Mouse (Mus musculus) limb, embryonic 14.5 days (tissue): ENCODE measurements around the gene Echdc2. TPM values are rescaled to one million over a fixed set of nuclear protein-coding genes. Genes with fewer than 3 reads are reported as not detected.

Source experiments
- ATAC-seq: fragments of 200-750 bp; cut with Nextera tagmentation; 2 replicates; pipeline ENCODE4 v1.8.0; 2017; ENCODE audit warnings: low read depth, moderate number of reproducible peaks, moderate TSS enrichment; ENCODE audit not compliant: low FRiP score
- DNase-seq: peaks from one replicate; pipeline ENCODE4 v3.0.0-alpha.2; 2015; ENCODE audit warnings: low spot score
- H3K27ac ChIP-seq: fragments of 300-500 bp; sonication (generic); replicated peaks from 2 replicates; pipeline ENCODE4 v1.5.1; 2014; ENCODE audit warnings: low read depth, mild to moderate bottlenecking, low read length, moderate library complexity, mixed read lengths
- H3K27me3 ChIP-seq: fragments of 300-500 bp; sonication (generic); 2 replicates; pipeline ENCODE4 v1.6.1; 2014; ENCODE audit warnings: low read length, mixed read lengths; ENCODE audit not compliant: control insufficient read depth, insufficient read depth
- H3K36me3 ChIP-seq: fragments of 300-500 bp; sonication (generic); 2 replicates; pipeline ENCODE4 v1.6.1; 2014; ENCODE audit warnings: mild to moderate bottlenecking, low read length, moderate library complexity, mixed read lengths; ENCODE audit not compliant: control insufficient read depth, insufficient read depth
- H3K4me1 ChIP-seq: fragments of 300-500 bp; sonication (generic); 2 replicates; pipeline ENCODE4 v1.6.1; 2014; ENCODE audit warnings: antibody characterized with exemption, low read length, mixed read lengths; ENCODE audit not compliant: control insufficient read depth, insufficient read depth
- H3K4me2 ChIP-seq: fragments of 300-500 bp; sonication (generic); replicated peaks from 2 replicates; pipeline ENCODE4 v1.6.1; 2014; ENCODE audit warnings: low read depth, mild to moderate bottlenecking, low read length, moderate library complexity; ENCODE audit not compliant: severe bottlenecking
- H3K4me3 ChIP-seq: fragments of 300-500 bp; sonication (generic); replicated peaks from 2 replicates; pipeline ENCODE4 v1.5.1; 2014; ENCODE audit warnings: low read length
- H3K9ac ChIP-seq: fragments of 300-500 bp; sonication (generic); 2 replicates; pipeline ENCODE4 v1.6.1; 2014; ENCODE audit warnings: mild to moderate bottlenecking, low read depth, low read length, moderate library complexity; ENCODE audit not compliant: severe bottlenecking
- H3K9me3 ChIP-seq: fragments of 300-500 bp; sonication (generic); 2 replicates; pipeline ENCODE4 v1.6.1; 2016; ENCODE audit warnings: low read length; ENCODE audit not compliant: control insufficient read depth
- POLR2A ChIP-seq: fragments of 200-500 bp; IDR thresholded peaks from 2 replicates; pipeline ENCODE4 v1.8.0; 2012; ENCODE audit warnings: inconsistent platforms, mild to moderate bottlenecking, moderate library complexity, borderline replicate concordance; ENCODE audit not compliant: insufficient read depth, insufficient read length; ENCODE audit errors: extremely low read depth
- WGBS: fragments of 180-500 bp; shearing (Covaris S2); extraction: QIAGEN DNeasy Blood & Tissue Kit; methylation state at CpG from one replicate; pipeline ENCODE4 v1.1.7; 2014; 5-methylcytosine and 5-hydroxymethylcytosine counted together
- polyA plus RNA-seq, 2 experiments: library from polyadenylated mRNA; depleted of rRNA in 1 of 2; stranded (reverse) in 1 of 2; unstranded in 1 of 2; fragments of >200 nt; fragmentation: Nextera tagmentation in 1 of 2; extraction: Ambion mirVana in 1 of 2; gene quantifications; 2 replicates each; pipeline versions ENCODE4 v1.2.1 to v1.2.3; 2012 to 2014

Echdc2 gene
- polyA plus RNA-seq, 2 experiments = 56.5 to 85.4 TPM

DNA sequence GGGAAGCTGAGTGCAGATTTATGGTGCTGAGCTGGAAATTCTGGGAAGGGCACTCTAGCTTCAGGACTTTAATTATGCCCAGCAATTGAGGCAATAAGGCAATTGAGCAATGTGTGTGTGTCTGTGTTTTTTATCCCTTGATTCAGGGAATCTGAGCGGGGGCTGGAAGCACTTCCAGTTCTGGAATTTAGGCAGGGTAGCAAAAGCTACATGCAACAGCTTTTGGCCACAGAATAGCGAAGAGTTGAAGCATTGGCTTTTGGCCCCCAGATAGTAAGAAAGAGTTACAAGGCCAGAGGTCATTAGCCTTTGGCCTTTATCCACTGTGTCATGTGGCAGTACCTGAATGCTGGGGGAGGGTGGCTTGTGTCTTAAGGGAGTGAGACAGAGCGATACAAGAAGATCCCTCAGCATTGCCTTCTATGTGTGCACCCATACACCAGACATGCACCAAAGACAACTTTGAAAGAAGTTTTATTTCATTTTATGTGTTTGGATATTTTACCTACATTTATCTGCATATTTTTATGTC lies 60.2 kb downstream of the Echdc2 start:
- no peak for DNase-seq

More for the DNA sequence above, 60.2 kb downstream of the Echdc2 start:
- Histone ChIP-seq H3K4me2 (no peak overlapping the region), H3K4me3 (no peak overlapping the region), H3K27me3 (no peaks in the 10 kb centered on the region), H3K36me3 (no peaks in the 10 kb centered on the region), H3K4me1 (no peaks in the 10 kb centered on the region), H3K27ac (no peak overlapping the region), H3K9me3 (no peaks in the 10 kb centered on the region), H3K9ac (no peak overlapping the region)
- ATAC-seq = no peak
- no peak for TF ChIP-seq POLR2A
- WGBS = 39% methylated on average over 3 of the region's 3 CpGs

Other genes with a start within 250 kb of the Echdc2 start
- 25.4 and 29.2 TPM in 2 replicates for gene Cpt2, start 241.8 kb upstream of the Echdc2 start, polyA plus RNA-seq (2012; rRNA removed)
- gene Cpt2, start 241.8 kb upstream of the Echdc2 start, polyA plus RNA-seq (2014; fragmentation: Nextera tagmentation; extraction: Ambion mirVana) = 27.5 and 32.7 TPM in 2 replicates
- 0.16 and 0.29 TPM in 2 replicates for gene Slc1a7, start 197.1 kb upstream of the Echdc2 start, polyA plus RNA-seq (2012; rRNA removed)
- 0.07 TPM in 1 of 2 replicates, not detected in the other for gene Slc1a7, start 197.1 kb upstream of the Echdc2 start, polyA plus RNA-seq (2014; fragmentation: Nextera tagmentation; extraction: Ambion mirVana)
- 23.0 and 27.9 TPM in 2 replicates for gene Podn, start 69.0 kb upstream of the Echdc2 start, polyA plus RNA-seq (2012; rRNA removed)
- 3.5 and 4.4 TPM in 2 replicates for gene Podn, start 69.0 kb upstream of the Echdc2 start, polyA plus RNA-seq (2014; fragmentation: Nextera tagmentation; extraction: Ambion mirVana)
- gene Scp2, start 20.4 kb upstream of the Echdc2 start, polyA plus RNA-seq (2012; rRNA removed) = 78.9 and 112 TPM in 2 replicates
- 185 and 199 TPM in 2 replicates for gene Scp2, start 20.4 kb upstream of the Echdc2 start, polyA plus RNA-seq (2014; fragmentation: Nextera tagmentation; extraction: Ambion mirVana)
- gene Zyg11a, start 52.6 kb downstream of the Echdc2 start, polyA plus RNA-seq (2012; rRNA removed) = 0.09 and 0.13 TPM in 2 replicates
- 0.11 TPM in 1 of 2 replicates, not detected in the other for gene Zyg11a, start 52.6 kb downstream of the Echdc2 start, polyA plus RNA-seq (2014; fragmentation: Nextera tagmentation; extraction: Ambion mirVana)
- 14.6 and 14.9 TPM in 2 replicates for gene Zyg11b, start 135.7 kb downstream of the Echdc2 start, polyA plus RNA-seq (2012; rRNA removed)
- gene Zyg11b, start 135.7 kb downstream of the Echdc2 start, polyA plus RNA-seq (2014; fragmentation: Nextera tagmentation; extraction: Ambion mirVana) = 14.7 and 15.4 TPM in 2 replicates
- 12.2 and 17.1 TPM in 2 replicates for gene Coa7, start 162.7 kb downstream of the Echdc2 start, polyA plus RNA-seq (2012; rRNA removed)
- 39.0 and 44.4 TPM in 2 replicates for gene Coa7, start 162.7 kb downstream of the Echdc2 start, polyA plus RNA-seq (2014; fragmentation: Nextera tagmentation; extraction: Ambion mirVana)
- 5.7 and 8.8 TPM in 2 replicates for gene Shisal2a, start 217.9 kb downstream of the Echdc2 start, polyA plus RNA-seq (2012; rRNA removed)
- 4.2 and 5.4 TPM in 2 replicates for gene Shisal2a, start 217.9 kb downstream of the Echdc2 start, polyA plus RNA-seq (2014; fragmentation: Nextera tagmentation; extraction: Ambion mirVana)
- 92.8 and 98.8 TPM in 2 replicates for gene Gpx7, start 241.5 kb downstream of the Echdc2 start, polyA plus RNA-seq (2012; rRNA removed)
- 104 and 117 TPM in 2 replicates for gene Gpx7, start 241.5 kb downstream of the Echdc2 start, polyA plus RNA-seq (2014; fragmentation: Nextera tagmentation; extraction: Ambion mirVana)